Mouse (Mus musculus) hindbrain, postnatal 0 days (tissue): ENCODE data around the gene Qprt. TPM values are rescaled to one million over a fixed set of nuclear protein-coding genes. Genes with fewer than 3 reads are reported as not detected.

Experiments
- ATAC-seq: fragments of 200-750 bp; cut with Nextera tagmentation; 2 replicates; pipeline ENCODE4 v1.8.0; 2017; ENCODE audit warnings: mild to moderate bottlenecking, moderate TSS enrichment, moderate library complexity
- DNase-seq: peaks from one replicate; pipeline ENCODE4 v3.0.0-alpha.2; 2015; ENCODE audit warnings: low spot score
- H3K27ac ChIP-seq: fragments of 300-500 bp; sonication (generic); 2 replicates; pipeline ENCODE4 v1.5.1; 2014; ENCODE audit warnings: mild to moderate bottlenecking
- H3K27me3 ChIP-seq: fragments of 300-500 bp; sonication (generic); 2 replicates; pipeline ENCODE4 v1.6.1; 2014; ENCODE audit warnings: low read length, mixed read lengths; ENCODE audit not compliant: insufficient read depth
- H3K36me3 ChIP-seq: fragments of 300-500 bp; sonication (generic); 2 replicates; pipeline ENCODE4 v1.6.1; 2014; ENCODE audit warnings: low read length, mixed read lengths; ENCODE audit not compliant: insufficient read depth
- H3K4me1 ChIP-seq: fragments of 300-500 bp; sonication (generic); 2 replicates; pipeline ENCODE4 v1.6.1; 2014; ENCODE audit warnings: antibody characterized with exemption, low read length, mixed read lengths; ENCODE audit not compliant: insufficient read depth
- H3K4me2 ChIP-seq: fragments of 300-500 bp; sonication (generic); 2 replicates; pipeline ENCODE4 v1.6.1; 2014; ENCODE audit warnings: low read depth, mild to moderate bottlenecking, low read length, moderate library complexity, mixed read lengths
- H3K4me3 ChIP-seq: fragments of 300-500 bp; sonication (generic); 2 replicates; pipeline ENCODE4 v1.5.1; 2014; ENCODE audit warnings: low read length
- H3K9ac ChIP-seq: fragments of 300-500 bp; sonication (generic); replicated peaks from 2 replicates; pipeline ENCODE4 v1.6.1; 2014; ENCODE audit warnings: mild to moderate bottlenecking, low read length, moderate library complexity, mixed read lengths
- H3K9me3 ChIP-seq: fragments of 300-500 bp; sonication (generic); 2 replicates; pipeline ENCODE4 v1.6.1; 2016; ENCODE audit warnings: low read length, mixed read lengths
- CTCF ChIP-seq: IDR thresholded peaks from 2 replicates; pipeline ENCODE4 v1.5.1; 2016; ENCODE audit warnings: antibody characterized with exemption, control low read depth, low read depth
- WGBS: fragments of 180-500 bp; shearing (Covaris S2); extraction: QIAGEN DNeasy Blood & Tissue Kit; methylation state at CpG from one replicate; pipeline ENCODE4 v1.1.7; 2014; 5-methylcytosine and 5-hydroxymethylcytosine counted together
- polyA plus RNA-seq: library from polyadenylated mRNA; unstranded; fragments of >200 nt; fragmentation: Nextera tagmentation; extraction: Ambion mirVana; gene quantifications from 2 replicates; pipeline ENCODE4 v1.2.1, GENCODE M21; 2015
- total RNA-seq: library from RNA; depleted of rRNA; stranded (reverse); fragments of >200 nt; gene quantifications from 2 replicates; pipeline ENCODE4 v1.2.3, GENCODE M21; 2014; rRNA removed

Gene Qprt
- total RNA-seq = 1.0 and 2.0 TPM in 2 replicates
- 1.7 and 1.8 TPM in 2 replicates for polyA plus RNA-seq

GRCm38 (mm10) chr7:127121911-127122270 lies at the start of gene Qprt:
Gene Qprt (minus strand): TSS chr7:127122226.
- WGBS = 11% methylated on average over 7 of the region's 7 CpGs
- no peak within 1 kb of the TSS for H3K9ac ChIP-seq
- ATAC-seq = no peak
- H3K36me3 ChIP-seq = no peaks in the 10 kb centered on the region
- no peak within 1 kb of the TSS for H3K4me2 ChIP-seq
- H3K4me1 ChIP-seq = no peaks in the 10 kb centered on the region
- no peaks in the 10 kb centered on the region for H3K9me3 ChIP-seq
- H3K4me3 ChIP-seq = no peak within 1 kb of the TSS
- no peak within 1 kb of the TSS for H3K27ac ChIP-seq
- H3K27me3 ChIP-seq = peaks cover 17% of the 10 kb centered on the region
- no peak for TF ChIP-seq CTCF
- no peak for DNase-seq

GRCm38 (mm10) chr7:127166501-127166900 lies 44.5 kb upstream of the Qprt start:
- H3K9ac ChIP-seq = no peak overlapping the region

GRCm38 (mm10) chr7:127165607-127166493 lies 43.8 kb upstream of the Qprt start:
- Histone ChIP-seq H3K27me3 (no peaks in the 10 kb centered on the region), H3K4me2 (no peak overlapping the region), H3K9ac (no peak overlapping the region), H3K36me3 (no peaks in the 10 kb centered on the region), H3K4me3 (no peak overlapping the region), H3K9me3 (no peaks in the 10 kb centered on the region), H3K27ac (no peak overlapping the region), H3K4me1 (no peaks in the 10 kb centered on the region)
- no peak for TF ChIP-seq CTCF
- DNase-seq = no peak
- no peak for ATAC-seq
- 87% methylated on average over 12 of the region's 12 CpGs for WGBS

More at GRCm38 (mm10) chr7:127166501-127166900, 44.5 kb upstream of the Qprt start:
- no peaks in the 10 kb centered on the region for H3K36me3 ChIP-seq
- no peaks in the 10 kb centered on the region for H3K4me1 ChIP-seq
- ATAC-seq = no peak
- DNase-seq = no peak
- no peak for TF ChIP-seq CTCF
- no peaks in the 10 kb centered on the region for H3K27me3 ChIP-seq
- no peak overlapping the region for H3K4me2 ChIP-seq
- WGBS = 90% methylated on average over 5 of the region's 5 CpGs
- H3K4me3 ChIP-seq = no peak overlapping the region
- H3K9me3 ChIP-seq = no peaks in the 10 kb centered on the region
- no peak overlapping the region for H3K27ac ChIP-seq

GRCm38 (mm10) chr7:127164002-127164401 lies 42.0 kb upstream of the Qprt start:
- DNase-seq = no peak
- Histone ChIP-seq H3K36me3 (no peaks in the 10 kb centered on the region), H3K4me3 (no peak overlapping the region), H3K27me3 (no peaks in the 10 kb centered on the region), H3K4me2 (no peak overlapping the region), H3K9me3 (no peaks in the 10 kb centered on the region), H3K9ac (no peak overlapping the region), H3K27ac (no peak overlapping the region), H3K4me1 (no peaks in the 10 kb centered on the region)
- no peak for TF ChIP-seq CTCF
- 80% methylated on average over 4 of the region's 4 CpGs for WGBS
- ATAC-seq = no peak

GRCm38 (mm10) chr7:127162546-127162945 lies 40.5 kb upstream of the Qprt start:
- ATAC-seq = no peak
- no peak overlapping the region for H3K27ac ChIP-seq
- H3K27me3 ChIP-seq = no peaks in the 10 kb centered on the region

GRCm38 (mm10) chr7:127157548-127157947 lies 35.5 kb upstream of the Qprt start:
- TF ChIP-seq CTCF = no peak
- no peak overlapping the region for H3K27ac ChIP-seq
- H3K9ac ChIP-seq = no peak overlapping the region
- ATAC-seq (no peak), DNase-seq (no peak)
- 90% methylated on average over 4 of the region's 4 CpGs for WGBS
- no peak overlapping the region for H3K4me3 ChIP-seq
- no peak overlapping the region for H3K4me2 ChIP-seq
- no peaks in the 10 kb centered on the region for H3K27me3 ChIP-seq
- no peaks in the 10 kb centered on the region for H3K4me1 ChIP-seq
- H3K9me3 ChIP-seq = no peaks in the 10 kb centered on the region
- no peaks in the 10 kb centered on the region for H3K36me3 ChIP-seq

More at GRCm38 (mm10) chr7:127162546-127162945, 40.5 kb upstream of the Qprt start:
- 95% methylated on average over 5 of the region's 5 CpGs for WGBS
- Histone ChIP-seq H3K9me3 (no peaks in the 10 kb centered on the region), H3K4me3 (no peak overlapping the region), H3K4me1 (no peaks in the 10 kb centered on the region), H3K36me3 (no peaks in the 10 kb centered on the region), H3K4me2 (no peak overlapping the region), H3K9ac (no peak overlapping the region)
- TF ChIP-seq CTCF = no peak
- DNase-seq = no peak

- Histone ChIP-seq H3K36me3 (no peaks in the 10 kb centered on the region), H3K4me3 (no peak overlapping the region), H3K4me1 (no peaks in the 10 kb centered on the region), H3K27ac (no peak overlapping the region), H3K4me2 (no peak overlapping the region), H3K27me3 (no peaks in the 10 kb centered on the region), H3K9ac (no peak overlapping the region), H3K9me3 (no peaks in the 10 kb centered on the region)
- no peak for TF ChIP-seq CTCF
- ATAC-seq (no peak), DNase-seq (no peak)
- WGBS = 87% methylated on average over 3 of the region's 3 CpGs
These were observed 31.5 kb upstream of the Qprt start for GRCm38 (mm10) chr7:127153477-127153876.
